Mouse (Mus musculus): Measurements from ENCODE around the gene Gin1.
A peak's percentile ranks its signal among the peaks of the same experiment; 100 is the strongest.

The Gin1 gene

GRCm38 (mm10) chr1:97787674-97788073 is 17.7 kb downstream of the Gin1 start:
- DNase-seq (ENCODE audit: low read depth, low spot score): no peak

GRCm38 (mm10) chr1:97788490-97788889 is 18.5 kb downstream of the Gin1 start:
- no peak for DNase-seq (ENCODE audit: low read depth, low spot score)

GRCm38 (mm10) chr1:97794110-97794509 is 24.1 kb downstream of the Gin1 start:
- DNase-seq (ENCODE audit: low read depth, low spot score): no peak

GRCm38 (mm10) chr1:97795936-97796335 is 26.0 kb downstream of the Gin1 start:
- no peak for DNase-seq (ENCODE audit: low read depth, low spot score)

- peak; percentile 5 for DNase-seq (ENCODE audit: low read depth, low spot score)
Measured at GRCm38 (mm10) chr1:97802207-97802902, 32.4 kb downstream of the Gin1 start.

GRCm38 (mm10) chr1:97804520-97804919 is 34.5 kb downstream of the Gin1 start:
- no peak for DNase-seq (ENCODE audit: low read depth, low spot score)

- DNase-seq (ENCODE audit: low read depth, low spot score): peak; percentile 13
Measured at GRCm38 (mm10) chr1:97809255-97809912, 39.4 kb downstream of the Gin1 start.

GRCm38 (mm10) chr1:97821282-97821681 is 51.3 kb downstream of the Gin1 start:
- no peak for DNase-seq (ENCODE audit: low read depth, low spot score)

GRCm38 (mm10) chr1:97822203-97822602 is 52.2 kb downstream of the Gin1 start:
- DNase-seq (ENCODE audit: low read depth, low spot score): no peak

- no peak for DNase-seq (ENCODE audit: low read depth, low spot score)
Measured at GRCm38 (mm10) chr1:97822904-97823303, 52.9 kb downstream of the Gin1 start.

- no peak for DNase-seq (ENCODE audit: low read depth, low spot score)
Measured at GRCm38 (mm10) chr1:97827566-97827965, 57.6 kb downstream of the Gin1 start.

- no peak for DNase-seq (ENCODE audit: low read depth, low spot score)
Measured at GRCm38 (mm10) chr1:97828087-97828486, 58.1 kb downstream of the Gin1 start.

GRCm38 (mm10) chr1:97833466-97834353 is 63.7 kb downstream of the Gin1 start:
- no peak for DNase-seq (ENCODE audit: low read depth, low spot score)

GRCm38 (mm10) chr1:97834354-97834822 is 64.4 kb downstream of the Gin1 start:
- DNase-seq (ENCODE audit: low read depth, low spot score): no peak
